Mouse (Mus musculus): ENCODE measurements around the gene Ccdc124.
"Not testable (repeated sequence)": the region's sequence is repeated elsewhere in the genome, so short reads cannot be mapped to it uniquely, and the experiment has no call there.

Ccdc124 gene

DNA sequence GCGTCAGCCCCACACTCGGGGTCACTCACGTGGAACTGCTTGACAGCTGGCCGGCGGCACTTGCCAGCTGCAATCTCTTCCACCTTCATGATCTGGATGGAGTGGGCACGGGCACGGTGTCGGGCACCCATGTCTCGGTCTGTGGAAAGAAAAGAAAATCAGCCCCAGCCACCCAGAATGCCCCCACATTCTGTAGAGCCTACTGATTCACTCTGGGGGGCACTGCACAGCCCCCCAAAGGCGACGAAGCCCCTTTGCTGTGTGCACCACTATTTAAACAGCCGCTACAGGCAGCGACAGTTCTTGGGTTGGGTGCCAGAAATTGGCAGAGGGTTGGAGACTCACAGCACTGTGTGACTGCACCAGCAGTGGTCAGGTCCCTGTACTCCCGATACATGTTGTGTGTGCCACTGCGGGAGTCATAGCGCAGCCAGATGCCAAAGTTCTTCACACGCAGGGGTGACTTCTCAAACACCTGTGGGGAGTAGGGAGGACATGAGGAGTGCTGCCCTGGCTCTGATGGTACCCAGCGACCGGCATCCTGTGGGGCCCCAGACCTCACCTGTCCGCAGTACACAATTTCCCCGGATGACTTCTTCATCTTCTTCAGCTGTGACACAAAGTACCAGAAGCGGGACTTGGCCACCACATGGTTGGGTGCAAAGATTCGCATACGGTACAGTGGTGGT lies 22.0 kb upstream of the Ccdc124 start:
- not testable (repeated sequence) for DNase-seq (ENCODE audit: low read depth)

DNA sequence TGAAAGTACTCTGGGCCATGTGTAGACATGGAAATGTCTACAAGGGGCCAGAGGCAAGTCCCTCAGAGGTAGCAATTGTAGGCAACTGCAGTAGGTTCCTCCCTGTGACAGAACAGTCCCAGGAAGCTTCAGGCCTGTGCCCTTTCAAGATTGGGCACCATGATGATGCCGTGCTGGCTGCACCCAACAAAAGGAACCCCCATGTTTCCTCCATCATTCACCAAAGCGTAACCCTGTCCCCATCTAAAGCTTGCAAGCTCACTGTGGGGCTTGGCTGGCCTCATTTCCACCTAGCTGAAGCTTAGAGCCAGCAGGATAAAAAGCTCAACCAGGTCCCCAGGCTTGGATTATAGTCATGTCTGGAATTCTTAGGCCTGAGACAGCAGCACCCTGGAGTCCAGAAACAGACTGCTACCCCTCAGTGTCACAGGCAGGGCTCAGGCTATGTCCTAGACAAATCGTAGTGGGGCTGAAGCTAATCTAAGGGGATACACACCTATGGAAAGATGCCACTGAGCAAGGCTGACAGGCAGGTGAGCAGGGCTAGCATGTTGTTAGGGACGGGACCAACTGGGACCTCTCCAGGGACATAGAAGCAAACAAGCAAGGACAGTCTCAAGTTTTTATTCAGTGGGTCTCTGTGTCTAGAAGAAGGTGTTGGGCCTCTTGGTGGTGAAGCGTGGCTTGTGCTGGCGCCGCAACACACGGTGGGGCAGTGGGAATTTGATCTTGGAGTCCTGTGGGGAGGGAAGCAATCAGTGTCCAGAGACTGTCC lies 21.2 kb upstream of the Ccdc124 start:
- DNase-seq (ENCODE audit: low read depth) = no peak

DNA sequence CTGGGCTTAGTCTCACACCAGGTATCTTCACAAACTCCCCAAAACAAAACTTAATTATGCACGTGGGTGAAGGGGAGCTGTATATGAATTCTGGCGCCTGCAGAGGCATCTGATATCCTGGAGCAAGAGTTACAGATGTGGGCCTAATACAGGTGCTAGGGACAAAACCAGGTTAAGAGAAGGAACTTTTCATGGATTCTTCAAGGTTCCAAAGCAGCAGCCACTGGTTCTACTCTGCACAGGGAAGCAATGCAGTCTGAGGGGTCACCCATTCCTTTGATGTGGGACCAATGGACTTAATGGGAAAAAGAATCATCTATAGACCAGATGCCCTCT lies 20.6 kb upstream of the Ccdc124 start:
- DNase-seq (ENCODE audit: low read depth) = no peak

DNA sequence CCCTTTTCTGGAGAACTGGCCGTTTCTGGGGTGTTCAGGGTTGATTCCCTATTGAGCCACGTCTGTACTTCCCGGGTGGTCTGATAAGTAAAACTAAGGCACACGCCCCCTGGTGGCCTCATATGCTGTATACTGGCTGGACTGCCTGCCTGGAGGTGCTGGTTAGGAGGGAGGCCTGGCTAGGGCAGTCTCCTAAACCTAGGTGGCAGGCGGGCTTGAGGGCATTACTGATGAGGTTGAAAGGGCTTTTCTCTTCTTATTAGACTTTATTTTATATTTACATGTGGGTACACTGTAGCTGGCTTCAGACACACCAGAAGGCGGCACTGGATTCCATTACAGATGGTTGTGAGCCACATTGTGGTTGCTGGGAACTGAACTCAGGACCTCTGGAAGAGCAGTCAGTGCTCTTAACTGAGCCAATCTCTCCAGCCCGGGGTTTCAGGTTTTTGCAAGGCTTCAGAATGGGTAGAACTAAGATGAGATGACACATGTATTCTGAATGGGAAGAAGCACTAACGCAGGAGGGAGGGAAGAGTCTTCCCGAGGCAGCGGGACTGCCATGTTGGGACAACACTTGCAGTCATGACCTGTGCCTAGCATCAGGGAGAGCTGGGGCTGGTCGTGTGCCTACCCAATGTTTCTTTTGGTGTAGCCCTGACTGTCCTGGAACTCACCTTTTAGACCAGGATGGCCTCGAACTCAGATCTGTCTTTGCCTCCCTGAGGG lies 20.1 kb upstream of the Ccdc124 start:
- DNase-seq (ENCODE audit: low read depth) = peak; percentile 89

DNA sequence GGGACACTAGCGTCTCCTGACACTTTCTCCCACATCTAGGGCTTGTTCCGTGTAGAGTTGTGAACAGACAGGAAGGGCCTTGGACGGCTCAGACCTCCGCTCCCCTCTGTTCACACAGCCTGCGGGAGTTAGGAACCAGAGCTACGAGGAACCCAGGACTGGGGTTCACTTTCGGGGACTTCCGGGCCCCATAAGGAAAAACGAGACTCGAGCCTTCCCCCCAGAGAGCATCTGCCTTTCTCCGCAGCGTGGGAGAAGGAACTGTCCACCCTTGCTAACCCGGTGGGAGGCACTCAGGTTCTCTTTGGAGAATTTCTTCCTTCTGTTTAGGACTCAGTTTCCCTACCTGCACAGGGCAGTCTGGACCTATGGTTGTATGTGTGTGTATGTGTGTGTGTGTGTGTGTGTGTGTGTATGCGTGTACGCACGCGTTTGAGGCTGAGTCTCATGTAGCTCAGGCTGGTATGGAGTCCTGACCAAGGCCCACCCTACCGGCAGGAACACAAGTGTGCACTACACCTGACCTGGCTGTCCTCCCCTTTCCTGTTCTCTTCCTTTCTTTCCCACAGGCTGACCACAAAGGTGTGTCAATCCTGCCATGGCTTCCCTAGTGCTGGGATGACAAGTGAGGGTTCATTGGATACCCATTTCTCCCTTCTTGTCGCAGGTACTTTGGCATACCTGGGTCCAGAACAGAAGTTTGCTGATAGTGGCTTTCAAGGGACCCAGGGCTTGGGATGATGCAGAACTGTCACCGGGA lies 19.3 kb upstream of the Ccdc124 start:
- DNase-seq (ENCODE audit: low read depth) = no peak

DNA sequence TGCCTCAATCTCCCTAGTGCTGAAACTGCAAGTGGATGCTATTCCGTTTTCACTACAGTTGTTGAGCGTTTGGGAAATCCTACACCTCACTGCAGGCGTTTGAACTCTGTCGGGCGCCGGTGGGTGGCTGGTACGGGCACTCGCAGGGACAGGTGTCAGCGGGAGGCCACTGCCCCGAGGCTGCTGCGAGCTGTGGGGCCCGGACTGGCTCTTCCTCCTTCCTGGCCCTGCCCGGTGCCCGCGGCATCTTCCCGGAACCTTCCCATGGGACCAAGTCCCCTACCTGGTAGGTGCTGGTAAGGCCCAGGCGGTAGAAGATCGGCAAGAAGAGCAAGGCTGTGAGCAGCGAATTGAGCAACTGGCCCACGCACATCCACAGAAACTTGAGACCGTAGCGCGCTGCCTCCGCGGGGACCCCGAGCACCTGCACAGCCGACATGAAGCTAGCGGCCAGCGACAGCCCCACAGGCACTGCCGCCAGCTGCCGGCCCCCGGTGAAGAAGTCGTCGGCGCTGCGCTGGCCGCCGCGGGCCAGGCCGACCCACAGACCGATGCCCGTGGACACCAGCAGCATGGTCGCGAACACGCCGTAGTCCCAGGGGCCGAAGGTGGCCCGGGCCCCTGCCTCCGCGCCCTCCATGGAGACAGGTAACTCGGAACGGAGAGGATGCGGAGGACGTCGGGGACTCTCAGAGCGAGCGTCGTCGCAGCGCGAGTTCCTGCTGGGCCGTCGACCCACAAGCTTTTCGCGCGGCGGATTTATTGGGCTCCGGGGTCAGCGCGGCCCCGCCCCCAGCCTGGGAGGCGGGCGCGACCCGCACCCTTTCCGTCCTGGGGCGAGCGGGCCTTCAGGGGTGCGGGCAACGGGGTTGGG lies 18.5 kb upstream of the Ccdc124 start, which contains the start of gene Slc5a5:
Gene Slc5a5 (minus strand): TSS at position 736 of the 874 bp plus-strand sequence.
- DNase-seq (ENCODE audit: low read depth) = no peak

DNA sequence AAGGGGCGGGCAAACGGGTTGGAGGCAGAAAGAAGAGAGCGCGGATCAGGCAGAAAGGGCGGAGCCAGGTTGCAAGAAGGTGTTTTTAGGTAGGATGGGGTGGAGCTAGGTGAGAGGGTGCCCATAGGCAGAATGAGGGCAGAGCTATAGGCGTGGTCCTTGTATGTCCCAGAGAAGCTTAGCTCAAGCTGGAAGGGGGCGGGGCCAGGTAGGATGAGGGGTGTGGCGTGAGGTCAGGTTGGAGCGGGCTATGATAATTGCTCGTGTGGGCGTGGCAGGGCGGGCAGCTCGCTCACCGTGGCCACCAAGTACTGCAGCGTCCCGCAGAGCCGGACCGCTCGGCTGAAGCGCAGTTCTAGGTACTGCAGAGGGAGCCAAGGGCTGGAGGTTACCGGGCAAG lies 17.6 kb upstream of the Ccdc124 start:
- DNase-seq (ENCODE audit: low read depth) = no peak

DNA sequence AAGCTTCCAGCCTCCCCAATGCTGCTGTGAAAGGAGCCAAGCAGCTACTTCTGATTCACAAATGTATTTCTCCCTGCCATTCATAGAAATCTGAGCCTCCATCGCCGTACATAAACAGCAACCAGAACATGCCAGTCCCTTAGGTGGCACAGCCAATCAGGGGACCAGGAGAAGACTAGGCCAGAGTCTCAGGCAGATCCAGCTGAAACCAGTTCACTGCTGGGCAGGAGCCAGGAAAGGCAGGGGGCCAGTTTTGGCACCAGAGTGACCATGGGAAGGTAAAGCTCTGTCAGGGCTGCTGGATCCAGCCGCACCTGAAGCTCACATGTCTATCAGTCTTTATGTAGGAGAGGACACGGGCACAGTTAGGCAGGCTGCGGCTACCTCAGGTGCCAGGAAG lies 16.9 kb upstream of the Ccdc124 start:
- DNase-seq (ENCODE audit: low read depth) = no peak

DNA sequence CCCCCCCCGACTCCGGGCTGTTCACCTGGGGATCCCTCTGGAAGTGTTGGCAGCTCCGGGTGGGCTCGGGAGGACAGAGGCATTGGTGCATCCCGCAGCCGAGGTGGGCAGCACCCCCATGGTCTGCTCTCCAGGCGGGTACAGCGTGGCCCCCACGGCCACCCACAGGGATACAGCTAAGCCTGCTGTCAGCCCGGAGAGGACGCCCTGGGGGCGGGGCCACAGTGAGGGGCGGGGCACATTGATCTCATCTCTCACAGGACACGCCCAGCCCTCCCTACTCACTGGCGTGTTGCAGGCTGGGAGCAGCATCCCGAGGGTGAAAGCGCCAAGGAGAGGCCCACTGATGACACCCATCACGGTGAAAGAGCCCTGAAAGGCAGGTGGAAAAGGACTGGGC lies 13.9 kb upstream of the Ccdc124 start:
- DNase-seq (ENCODE audit: low read depth) = no peak

DNA sequence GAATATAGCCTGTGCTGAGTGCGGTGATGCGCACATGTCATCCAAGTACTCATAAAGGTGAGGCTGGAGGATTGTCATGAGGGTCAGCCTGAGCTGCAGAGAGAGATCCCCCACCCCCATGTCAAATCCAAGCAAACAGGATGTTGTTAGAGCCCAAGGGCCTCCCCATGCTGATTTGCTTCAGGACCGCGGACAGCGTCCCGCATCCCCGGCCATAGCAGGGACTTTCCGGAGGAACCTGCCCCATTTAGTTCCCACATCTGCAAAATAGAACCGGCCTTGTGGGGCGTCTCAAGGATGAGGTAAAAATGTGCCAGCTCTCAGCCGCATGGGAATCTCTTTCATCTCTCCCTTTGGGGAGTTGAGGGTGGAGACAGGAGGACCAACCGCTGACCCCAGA lies 11.9 kb upstream of the Ccdc124 start:
- DNase-seq (ENCODE audit: low read depth) = no peak

DNA sequence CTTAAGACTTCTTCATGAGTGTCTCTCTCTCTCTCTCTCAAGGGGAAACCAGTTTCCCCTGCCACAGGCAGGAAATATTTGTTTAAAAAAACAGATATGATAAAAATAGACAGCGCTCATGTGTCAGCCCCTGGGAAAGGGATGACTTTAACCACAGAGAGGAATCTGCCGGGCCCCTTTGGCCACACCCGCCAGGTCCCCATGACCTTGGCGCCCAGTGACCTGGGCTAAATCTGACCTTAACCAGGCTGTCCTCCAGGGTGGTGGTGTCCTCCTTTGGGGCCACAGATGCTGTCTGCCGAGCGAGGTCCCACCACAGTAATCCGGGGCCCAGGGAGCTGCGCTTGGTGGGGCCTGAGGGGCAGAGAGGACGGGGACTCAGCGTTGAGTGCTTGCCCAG lies 10.9 kb upstream of the Ccdc124 start:
- DNase-seq (ENCODE audit: low read depth) = no peak

DNA sequence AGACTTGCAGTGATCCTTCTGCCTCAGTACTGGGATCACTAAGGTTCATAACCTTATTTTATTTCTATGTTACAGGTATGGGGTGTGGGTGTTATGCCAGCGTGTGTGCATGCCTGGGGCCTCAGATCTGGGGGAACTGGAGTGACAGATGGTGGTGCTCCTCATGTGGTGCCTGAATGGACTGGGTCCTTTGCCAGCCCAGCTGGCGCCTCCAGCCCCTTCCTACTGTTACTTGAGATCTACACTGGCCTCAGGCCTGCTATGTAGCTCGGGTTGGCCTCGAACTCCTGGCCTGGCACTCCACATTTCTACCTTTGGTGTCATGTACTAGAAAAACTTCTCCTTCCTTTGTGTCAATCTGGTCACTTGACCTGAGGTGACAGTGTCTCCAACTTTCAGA lies 10.5 kb upstream of the Ccdc124 start:
- DNase-seq (ENCODE audit: low read depth) = no peak

DNA sequence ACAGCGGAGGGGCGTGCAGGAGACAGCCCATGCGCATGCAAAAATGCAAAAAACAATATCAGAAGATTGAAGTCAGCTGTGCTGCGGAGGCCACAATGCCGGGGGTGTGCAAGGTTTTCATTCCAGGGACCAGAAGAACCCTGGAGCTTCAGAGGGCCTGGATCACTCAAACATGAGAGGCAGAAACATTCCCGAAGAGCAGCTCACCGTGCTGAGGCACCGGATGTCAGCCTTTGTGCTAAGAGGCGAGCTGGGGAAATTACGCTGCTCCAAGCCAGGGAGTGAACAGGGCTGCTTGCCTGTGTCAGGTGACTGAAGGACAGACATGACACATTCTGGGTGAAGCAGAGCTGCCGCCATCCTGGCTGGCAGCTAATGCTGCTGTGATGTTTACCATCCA lies 6.8 kb upstream of the Ccdc124 start:
- DNase-seq (ENCODE audit: low read depth) = no peak

DNA sequence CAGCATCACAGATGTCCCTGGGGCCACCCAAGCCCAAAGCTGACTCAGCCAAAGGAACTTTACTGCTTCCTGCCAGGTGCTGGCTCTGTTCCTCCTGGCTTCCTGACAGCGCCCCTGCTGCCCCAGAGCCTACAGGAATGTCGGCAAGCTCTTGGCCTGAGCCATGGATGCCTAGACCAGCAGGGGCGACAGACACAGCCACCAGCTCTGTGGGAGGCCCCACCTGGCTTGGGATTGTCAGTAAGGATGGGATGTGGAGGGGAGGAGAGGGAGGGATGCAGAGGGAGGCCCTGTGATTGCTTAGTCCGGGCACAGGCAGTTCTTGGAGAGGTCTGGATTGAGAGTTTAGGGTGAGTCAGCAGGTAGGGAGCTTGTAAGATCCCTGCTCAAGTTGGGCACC lies 6.4 kb upstream of the Ccdc124 start:
- no peak for DNase-seq (ENCODE audit: low read depth)

DNA sequence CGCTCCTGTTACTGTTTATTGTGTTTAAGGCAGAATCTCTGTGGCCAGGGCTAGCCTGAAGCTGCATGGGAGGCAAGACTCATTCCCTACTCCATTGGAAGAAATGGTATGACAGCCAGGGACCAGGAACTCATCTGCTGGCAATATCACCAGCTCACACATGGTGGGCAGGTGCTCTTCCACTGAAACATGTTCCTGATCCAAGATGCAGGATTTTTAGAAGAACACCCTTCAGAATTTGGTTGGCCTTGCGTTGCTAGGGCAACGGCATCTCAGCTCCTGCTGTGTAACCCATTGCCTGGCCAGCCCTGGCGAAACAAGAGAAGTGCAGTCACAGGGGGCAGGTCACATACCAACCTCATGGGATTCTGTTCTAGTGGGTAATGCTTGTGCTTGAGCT lies 5.8 kb upstream of the Ccdc124 start:
- DNase-seq (ENCODE audit: low read depth) = no peak

DNA sequence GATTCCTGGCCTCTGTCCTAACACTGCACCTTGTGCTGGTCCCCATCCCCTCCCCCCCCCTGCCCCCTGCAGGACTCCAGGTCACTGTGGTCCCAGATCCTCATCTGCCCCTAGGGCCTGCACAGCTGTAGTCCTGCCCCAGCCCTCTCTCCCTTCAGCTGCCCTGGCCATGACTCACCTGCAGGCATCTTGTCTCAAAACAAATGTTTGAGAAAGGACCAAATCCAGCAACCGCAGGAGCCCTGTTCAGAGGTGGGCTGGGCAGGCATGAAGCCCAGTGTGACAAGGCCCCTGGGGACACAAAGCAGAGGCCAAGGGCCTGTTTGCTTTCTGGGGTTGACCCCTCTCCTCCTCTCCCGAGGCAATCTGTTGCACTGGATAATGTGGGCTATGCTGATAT lies 4.4 kb upstream of the Ccdc124 start:
- DNase-seq (ENCODE audit: low read depth) = no peak

DNA sequence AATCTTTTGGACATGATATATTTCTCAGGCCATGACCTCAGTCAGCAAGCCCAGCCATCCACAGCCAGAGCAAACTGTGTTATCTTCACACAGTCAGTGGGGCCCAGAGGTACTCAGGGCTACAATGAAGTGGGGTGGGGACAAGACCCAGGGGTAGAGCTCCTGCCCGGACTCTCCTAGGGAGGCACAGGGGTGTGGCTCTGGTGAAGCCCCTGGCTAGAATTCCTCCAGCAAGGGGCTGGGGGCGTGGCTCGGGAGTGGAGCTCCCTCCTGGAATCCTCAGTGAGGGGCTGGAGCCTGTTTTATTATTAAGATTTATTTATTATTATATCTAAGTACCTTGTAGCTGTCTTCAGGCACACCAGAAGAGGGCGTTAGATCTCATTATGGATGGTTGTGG lies 2.6 kb upstream of the Ccdc124 start:
- DNase-seq (ENCODE audit: low read depth) = no peak

DNA sequence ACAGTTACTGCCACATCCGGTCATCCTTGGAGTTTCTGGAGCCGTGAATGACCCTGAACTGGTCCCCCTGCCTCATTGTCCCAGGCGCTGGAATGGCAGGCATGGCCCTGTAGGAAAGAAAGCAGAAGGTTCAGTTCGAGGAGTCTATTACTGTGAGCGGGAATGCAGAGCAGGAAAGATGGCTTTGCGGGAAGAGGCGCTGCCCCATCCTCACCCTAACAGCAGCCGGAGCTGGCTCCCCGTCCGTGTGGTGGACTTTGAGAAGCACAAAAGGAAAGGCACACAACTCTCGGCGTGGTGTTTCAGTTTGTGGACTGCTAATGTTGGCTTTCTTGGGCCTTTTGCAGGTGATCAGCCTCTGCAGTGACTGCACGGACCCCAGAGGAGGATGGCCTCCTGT lies 706 bp upstream of the Ccdc124 start:
- DNase-seq (ENCODE audit: low read depth) = no peak

DNA sequence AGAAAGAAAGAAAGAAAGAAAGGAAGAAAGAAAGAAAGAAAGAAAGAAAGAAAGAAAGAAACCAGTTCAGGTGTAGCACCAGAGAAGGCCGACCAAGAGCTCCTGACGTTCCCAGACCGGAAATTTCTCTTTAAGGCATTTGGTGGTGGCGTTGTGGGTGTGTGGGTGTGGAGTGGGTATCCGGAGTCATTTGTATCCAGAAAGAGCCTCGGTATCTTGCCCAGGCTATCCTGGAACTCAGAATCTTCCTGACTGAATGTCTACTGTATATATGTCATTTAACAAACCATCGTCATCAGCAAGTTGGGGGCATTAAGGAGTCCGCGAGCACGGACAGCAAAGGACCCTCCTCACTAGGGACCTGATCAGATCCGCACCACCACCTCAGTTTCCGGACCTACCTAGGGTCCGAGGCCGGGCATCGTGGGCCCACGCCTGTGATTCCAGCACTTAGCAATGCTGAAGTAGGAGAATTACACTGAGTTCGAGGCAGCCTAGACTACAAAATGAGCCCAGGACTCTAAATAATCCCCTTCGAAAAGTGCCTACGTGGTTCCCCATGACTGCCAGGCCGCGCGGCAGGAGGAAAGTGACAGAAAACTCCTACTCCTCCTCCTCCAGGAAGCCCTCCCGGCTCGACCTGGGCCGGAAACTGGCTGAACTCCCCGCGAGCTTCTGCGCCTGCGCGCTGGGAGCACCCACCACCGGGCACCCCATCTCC lies 932 bp downstream of the Ccdc124 start:
- no peak for DNase-seq (ENCODE audit: low read depth)

DNA sequence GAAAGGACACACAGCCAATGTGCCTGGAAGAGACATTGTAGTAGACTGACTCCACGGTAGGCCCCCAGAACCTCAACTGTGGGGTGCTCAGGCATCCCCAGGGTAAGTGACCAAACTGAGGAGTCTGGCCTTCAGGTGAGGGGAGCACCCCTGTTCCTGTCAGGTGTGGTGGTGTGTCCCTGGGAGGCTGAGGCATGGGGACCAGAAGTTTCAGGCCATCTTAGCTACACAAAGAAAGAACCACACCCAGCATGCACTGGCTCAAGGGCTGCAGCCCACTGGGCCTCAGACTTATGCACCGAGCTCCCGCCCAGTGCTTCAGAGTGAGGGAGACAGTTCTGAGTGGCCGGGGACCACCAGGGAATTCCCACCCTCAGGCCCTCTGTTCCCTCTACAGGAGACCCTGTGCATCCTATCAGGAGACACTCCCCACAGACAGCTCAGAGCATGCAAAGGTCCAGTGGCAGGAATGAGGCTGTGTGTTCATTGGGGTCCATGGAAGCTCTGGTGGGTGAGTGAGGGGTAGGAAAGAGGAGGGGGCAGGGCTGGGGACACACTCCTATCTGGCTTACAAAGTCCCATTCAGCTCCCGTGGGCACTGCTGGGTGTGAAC lies 2.4 kb downstream of the Ccdc124 start:
- no peak for DNase-seq (ENCODE audit: low read depth)

Measured in c-Kit-positive CD71-positive TER-119-negative erythroid progenitor cells, embryonic 14.5 days (primary cell).